Mouse (Mus musculus): ENCODE data around the gene Aicda.

GRCm38 (mm10) chr6:122569762-122570161 is 16.2 kb downstream of the Aicda start:
- no peak for TF ChIP-seq POLR2A (IDR thresholded peaks at IDR 0.05; ENCODE audit: insufficient read depth, low read length)
- TF ChIP-seq CTCF (IDR thresholded peaks at IDR 0.05; ENCODE audit: low read depth, low read length) = no peak

Measured in ES-Bruce4 (cell line).